Mouse (Mus musculus) midbrain, embryonic 11.5 days (tissue): Measurements from ENCODE around the gene Gpr35. TPM values are rescaled to one million over a fixed set of nuclear protein-coding genes. Genes with fewer than 3 reads are reported as not detected.

ENCODE experiments used
- ATAC-seq: fragments of 200-750 bp; cut with Nextera tagmentation; 2 replicates; pipeline ENCODE4 v1.8.0; 2017; ENCODE audit warnings: moderate TSS enrichment, moderate library complexity; ENCODE audit not compliant: low FRiP score
- DNase-seq: peaks from one replicate; pipeline ENCODE4 v3.0.0; 2015; ENCODE audit warnings: low spot score; ENCODE audit errors: missing footprints
- H3K27ac ChIP-seq: fragments of 300-500 bp; sonication (generic); 2 replicates; pipeline ENCODE4 v1.5.1; 2014; ENCODE audit warnings: low read depth, low read length
- H3K27me3 ChIP-seq: fragments of 300-500 bp; sonication (generic); 2 replicates; pipeline ENCODE4 v1.6.1; 2014; ENCODE audit warnings: mild to moderate bottlenecking, low read length, moderate library complexity, mixed read lengths; ENCODE audit not compliant: control insufficient read depth, insufficient read depth
- H3K36me3 ChIP-seq: fragments of 300-500 bp; sonication (generic); 2 replicates; pipeline ENCODE4 v1.6.1; 2014; ENCODE audit warnings: mild to moderate bottlenecking, low read length, moderate library complexity, mixed read lengths; ENCODE audit not compliant: control insufficient read depth, insufficient read depth
- H3K4me1 ChIP-seq: fragments of 300-500 bp; sonication (generic); 2 replicates; pipeline ENCODE4 v1.6.1; 2014; ENCODE audit warnings: low read length; ENCODE audit not compliant: control insufficient read depth, insufficient read depth
- H3K4me2 ChIP-seq: fragments of 300-500 bp; sonication (generic); 2 replicates; pipeline ENCODE4 v1.6.1; 2014; ENCODE audit warnings: mild to moderate bottlenecking, moderate library complexity
- H3K4me3 ChIP-seq: fragments of 300-500 bp; sonication (generic); 2 replicates; pipeline ENCODE4 v1.5.1; 2014; ENCODE audit warnings: low read depth, low read length
- H3K9ac ChIP-seq: fragments of 300-500 bp; sonication (generic); 2 replicates; pipeline ENCODE4 v1.6.1; 2014; ENCODE audit warnings: low read length
- H3K9me3 ChIP-seq: fragments of 300-500 bp; sonication (generic); 2 replicates; pipeline ENCODE4 v1.6.1; 2016; ENCODE audit warnings: low read length; ENCODE audit not compliant: control insufficient read depth
- WGBS: fragments of 180-500 bp; shearing (Covaris S2); extraction: QIAGEN DNeasy Blood & Tissue Kit; methylation state at CpG from one replicate; pipeline ENCODE4 v1.1.7; 2014; 5-methylcytosine and 5-hydroxymethylcytosine counted together
- polyA plus RNA-seq: library from polyadenylated mRNA; unstranded; fragments of >200 nt; fragmentation: Nextera tagmentation; extraction: Ambion mirVana; gene quantifications from 2 replicates; pipeline ENCODE4 v1.2.1, GENCODE M21; 2014

The Gpr35 gene
- polyA plus RNA-seq, 1 experiment from 2014 or later = not detected

- ATAC-seq (no peak), DNase-seq (peak; percentile 66)
- 90% methylated on average over 7 of the region's 7 CpGs for WGBS
- Histone ChIP-seq H3K9me3 (no peaks in the 10 kb centered on the region), H3K27me3 (no peaks in the 10 kb centered on the region), H3K27ac (no peak overlapping the region), H3K4me1 (no peaks in the 10 kb centered on the region), H3K36me3 (no peaks in the 10 kb centered on the region), H3K4me2 (no peak overlapping the region), H3K4me3 (no peak overlapping the region), H3K9ac (no peak overlapping the region)
These were observed 21.5 kb downstream of the Gpr35 start for GRCm38 (mm10) chr1:92971879-92972795.

- Histone ChIP-seq H3K4me3 (no peak overlapping the region), H3K27me3 (no peaks in the 10 kb centered on the region), H3K4me1 (no peaks in the 10 kb centered on the region), H3K9ac (no peak overlapping the region), H3K27ac (no peak overlapping the region), H3K9me3 (no peaks in the 10 kb centered on the region), H3K4me2 (no peak overlapping the region), H3K36me3 (no peaks in the 10 kb centered on the region)
- peak; percentile 51 for DNase-seq
- no peak for ATAC-seq
- 76% methylated on average over 1 of the region's 1 CpGs for WGBS
These were observed 22.2 kb downstream of the Gpr35 start for GRCm38 (mm10) chr1:92972854-92973253.

GRCm38 (mm10) chr1:92976141-92976566 is 25.5 kb downstream of the Gpr35 start:
- Histone ChIP-seq H3K36me3 (no peaks in the 10 kb centered on the region), H3K4me3 (no peak overlapping the region), H3K27me3 (no peaks in the 10 kb centered on the region), H3K9ac (no peak overlapping the region), H3K4me1 (no peaks in the 10 kb centered on the region), H3K27ac (no peak overlapping the region), H3K4me2 (no peak overlapping the region), H3K9me3 (no peaks in the 10 kb centered on the region)
- DNase-seq (no peak), ATAC-seq (no peak)
- 60% methylated on average over 6 of the region's 6 CpGs for WGBS

- H3K4me1 ChIP-seq = no peaks in the 10 kb centered on the region
- DNase-seq (no peak), ATAC-seq (no peak)
- H3K27me3 ChIP-seq = no peaks in the 10 kb centered on the region
- H3K9ac ChIP-seq = no peak overlapping the region
- 55% methylated on average over 7 of the region's 7 CpGs for WGBS
- no peak overlapping the region for H3K4me2 ChIP-seq
- H3K36me3 ChIP-seq = no peaks in the 10 kb centered on the region
- no peak overlapping the region for H3K27ac ChIP-seq
- H3K9me3 ChIP-seq = no peaks in the 10 kb centered on the region
- no peak overlapping the region for H3K4me3 ChIP-seq
These were observed 28.0 kb downstream of the Gpr35 start for GRCm38 (mm10) chr1:92978645-92979044.

- Histone ChIP-seq H3K4me3 (no peak overlapping the region), H3K27me3 (no peaks in the 10 kb centered on the region), H3K36me3 (no peaks in the 10 kb centered on the region), H3K9ac (no peak overlapping the region), H3K4me1 (no peaks in the 10 kb centered on the region), H3K4me2 (no peak overlapping the region), H3K27ac (no peak overlapping the region), H3K9me3 (no peaks in the 10 kb centered on the region)
- 42% methylated on average over 11 of the region's 11 CpGs for WGBS
- DNase-seq (no peak), ATAC-seq (peak; percentile 27; the same call in 1 of the 2 replicates)
These were observed 28.5 kb downstream of the Gpr35 start for GRCm38 (mm10) chr1:92979073-92979602.

GRCm38 (mm10) chr1:92981056-92981845 is 30.6 kb downstream of the Gpr35 start:
- Histone ChIP-seq H3K27me3 (no peaks in the 10 kb centered on the region), H3K9me3 (no peaks in the 10 kb centered on the region), H3K9ac (no peak overlapping the region), H3K27ac (no peak overlapping the region), H3K4me1 (no peaks in the 10 kb centered on the region), H3K4me2 (no peak overlapping the region), H3K4me3 (no peak overlapping the region), H3K36me3 (no peaks in the 10 kb centered on the region)
- WGBS = 84% methylated on average over 7 of the region's 7 CpGs
- ATAC-seq (no peak), DNase-seq (no peak)

GRCm38 (mm10) chr1:92982931-92983605 is 32.4 kb downstream of the Gpr35 start:
- ATAC-seq (no peak), DNase-seq (no peak)
- H3K9me3 ChIP-seq = no peaks in the 10 kb centered on the region
- no peaks in the 10 kb centered on the region for H3K36me3 ChIP-seq
- 93% methylated on average over 17 of the region's 17 CpGs for WGBS
- no peak overlapping the region for H3K9ac ChIP-seq
- no peak overlapping the region for H3K4me3 ChIP-seq
- no peaks in the 10 kb centered on the region for H3K27me3 ChIP-seq
- H3K27ac ChIP-seq = no peak overlapping the region
- no peaks in the 10 kb centered on the region for H3K4me1 ChIP-seq
- H3K4me2 ChIP-seq = no peak overlapping the region

- no peak overlapping the region for H3K4me3 ChIP-seq
- ATAC-seq (no peak), DNase-seq (no peak)
- no peaks in the 10 kb centered on the region for H3K27me3 ChIP-seq
- no peaks in the 10 kb centered on the region for H3K4me1 ChIP-seq
- WGBS = 89% methylated on average over 5 of the region's 5 CpGs
- no peaks in the 10 kb centered on the region for H3K9me3 ChIP-seq
- no peak overlapping the region for H3K27ac ChIP-seq
- no peaks in the 10 kb centered on the region for H3K36me3 ChIP-seq
- H3K4me2 ChIP-seq = no peak overlapping the region
- H3K9ac ChIP-seq = no peak overlapping the region
These were observed 34.3 kb downstream of the Gpr35 start for GRCm38 (mm10) chr1:92984999-92985398.
